Mouse (Mus musculus): ENCODE data around the gene Rpl18a. TPM values are rescaled to one million over a fixed set of nuclear protein-coding genes. Genes with fewer than 3 reads are reported as not detected.

Gene Rpl18a
- polyA plus RNA-seq, 1 experiment = 7,043 TPM

GRCm38 (mm10) chr8:70928778-70929322, 31.6 kb upstream of the Rpl18a start:
- no peaks in the 10 kb centered on the region for H3K4me1 ChIP-seq (ENCODE audit: control insufficient read depth, insufficient read depth, insufficient read length)
- DNase-seq (ENCODE audit: low read depth in 1 of 2, low spot score in 2 of 2) = no peak
- H3K4me3 ChIP-seq (ENCODE audit: extremely low read depth, insufficient read depth, insufficient read length) = no peak overlapping the region
- H3K27ac ChIP-seq (ENCODE audit: insufficient read depth, low read length) = no peak overlapping the region
- WGBS = 61% methylated on average over 5 of the region's 5 CpGs
- H3K36me3 ChIP-seq (ENCODE audit: control insufficient read depth, insufficient read depth, low read length) = no peaks in the 10 kb centered on the region
- TF ChIP-seq POLR2A (IDR thresholded peaks at IDR 0.05; ENCODE audit: low read depth, low read length) (no peak), CTCF (IDR thresholded peaks at IDR 0.05; ENCODE audit: extremely low read depth, insufficient read depth, insufficient read length, insufficient replicate concordance) (no peak)
- H3K27me3 ChIP-seq (ENCODE audit: control insufficient read depth, insufficient read depth, low read length) = no peaks in the 10 kb centered on the region

DNA sequence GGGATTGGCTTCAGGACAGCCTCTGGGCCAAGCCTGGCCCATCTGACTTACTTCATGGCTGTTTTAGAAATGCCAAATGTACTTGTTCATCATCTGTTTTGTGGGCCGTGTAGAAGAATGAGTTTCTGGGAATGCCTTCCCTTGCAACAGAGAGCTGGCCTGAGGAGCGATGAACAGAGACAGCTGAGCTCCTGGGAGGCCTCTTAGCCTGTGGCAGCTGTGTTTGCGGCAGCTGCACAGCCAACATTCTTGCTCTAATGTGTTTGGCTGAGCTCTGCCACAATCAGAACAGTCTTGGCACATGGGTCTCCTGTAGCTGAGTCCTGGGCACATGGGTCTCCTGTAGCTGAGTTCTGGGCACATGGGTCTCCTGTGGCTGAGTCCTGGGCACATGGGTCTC, 30.9 kb upstream of the Rpl18a start:
- 92% methylated on average over 3 of the region's 3 CpGs for WGBS
- Histone ChIP-seq H3K4me3 (ENCODE audit: extremely low read depth, insufficient read depth, insufficient read length) (no peak overlapping the region), H3K36me3 (ENCODE audit: control insufficient read depth, insufficient read depth, low read length) (no peaks in the 10 kb centered on the region), H3K4me1 (ENCODE audit: control insufficient read depth, insufficient read depth, insufficient read length) (no peaks in the 10 kb centered on the region), H3K27me3 (ENCODE audit: control insufficient read depth, insufficient read depth, low read length) (no peaks in the 10 kb centered on the region), H3K27ac (ENCODE audit: insufficient read depth, low read length) (no peak overlapping the region)
- DNase-seq (ENCODE audit: low read depth in 1 of 2, low spot score in 2 of 2) = no peak
- no peak for TF ChIP-seq CTCF (IDR thresholded peaks at IDR 0.05; ENCODE audit: extremely low read depth, insufficient read depth, insufficient read length, insufficient replicate concordance)
- TF ChIP-seq POLR2A (IDR thresholded peaks at IDR 0.05; ENCODE audit: low read depth, low read length) = no peak

DNA sequence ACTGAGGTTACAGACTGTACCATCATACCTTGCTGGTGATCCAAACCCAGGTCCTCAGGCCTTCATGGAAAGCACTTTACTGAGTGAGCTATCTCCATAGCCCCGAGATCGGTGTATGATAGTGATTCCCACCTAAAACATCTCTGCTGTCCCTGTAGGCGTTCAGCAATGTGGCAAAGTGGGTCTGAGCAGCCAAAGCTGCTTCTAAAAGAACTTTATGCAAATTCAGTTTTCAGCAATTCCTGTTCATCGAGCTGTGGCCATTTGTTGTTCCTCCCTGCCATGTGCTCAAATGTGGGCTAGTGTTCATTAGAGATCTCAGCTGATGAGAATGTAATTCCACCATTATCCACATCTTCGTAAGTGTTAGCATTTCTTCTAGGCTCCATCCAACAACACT, 29.2 kb upstream of the Rpl18a start:
- no peak for DNase-seq (ENCODE audit: low read depth in 1 of 2, low spot score in 2 of 2)
- no peaks in the 10 kb centered on the region for H3K36me3 ChIP-seq (ENCODE audit: control insufficient read depth, insufficient read depth, low read length)
- H3K4me3 ChIP-seq (ENCODE audit: extremely low read depth, insufficient read depth, insufficient read length) = no peak overlapping the region
- H3K27ac ChIP-seq (ENCODE audit: insufficient read depth, low read length) = no peak overlapping the region
- 78% methylated on average over 5 of the region's 5 CpGs for WGBS
- TF ChIP-seq POLR2A (IDR thresholded peaks at IDR 0.05; ENCODE audit: low read depth, low read length) (no peak), CTCF (IDR thresholded peaks at IDR 0.05; ENCODE audit: extremely low read depth, insufficient read depth, insufficient read length, insufficient replicate concordance) (no peak)
- no peaks in the 10 kb centered on the region for H3K27me3 ChIP-seq (ENCODE audit: control insufficient read depth, insufficient read depth, low read length)
- H3K4me1 ChIP-seq (ENCODE audit: control insufficient read depth, insufficient read depth, insufficient read length) = no peaks in the 10 kb centered on the region

- no peak for TF ChIP-seq POLR2A (IDR thresholded peaks at IDR 0.05; ENCODE audit: low read depth, low read length)
- no peak for DNase-seq (ENCODE audit: low read depth in 1 of 2, low spot score in 2 of 2)
- Histone ChIP-seq H3K27me3 (ENCODE audit: control insufficient read depth, insufficient read depth, low read length) (no peaks in the 10 kb centered on the region), H3K27ac (ENCODE audit: insufficient read depth, low read length) (no peak overlapping the region), H3K36me3 (ENCODE audit: control insufficient read depth, insufficient read depth, low read length) (no peaks in the 10 kb centered on the region), H3K4me3 (ENCODE audit: extremely low read depth, insufficient read depth, insufficient read length) (no peak overlapping the region), H3K4me1 (ENCODE audit: control insufficient read depth, insufficient read depth, insufficient read length) (no peaks in the 10 kb centered on the region)
- 95% methylated on average over 4 of the region's 4 CpGs for WGBS
These were observed 28.5 kb upstream of the Rpl18a start for GRCm38 (mm10) chr8:70925754-70926153.

- DNase-seq (ENCODE audit: low read depth in 1 of 2, low spot score in 2 of 2) = no peak
- WGBS = 92% methylated on average over 4 of the region's 4 CpGs
- H3K27me3 ChIP-seq (ENCODE audit: control insufficient read depth, insufficient read depth, low read length) = no peaks in the 10 kb centered on the region
- H3K36me3 ChIP-seq (ENCODE audit: control insufficient read depth, insufficient read depth, low read length) = no peaks in the 10 kb centered on the region; the same call in 1 of the 2 replicates
- TF ChIP-seq CTCF (IDR thresholded peaks at IDR 0.05; ENCODE audit: extremely low read depth, insufficient read depth, insufficient read length, insufficient replicate concordance) (no peak), POLR2A (IDR thresholded peaks at IDR 0.05; ENCODE audit: low read depth, low read length) (no peak)
- no peaks in the 10 kb centered on the region for H3K4me1 ChIP-seq (ENCODE audit: control insufficient read depth, insufficient read depth, insufficient read length)
- H3K4me3 ChIP-seq (ENCODE audit: extremely low read depth, insufficient read depth, insufficient read length) = no peak overlapping the region
- H3K27ac ChIP-seq (ENCODE audit: insufficient read depth, low read length) = no peak overlapping the region
These were observed 26.9 kb upstream of the Rpl18a start for GRCm38 (mm10) chr8:70924151-70924550.

- H3K4me1 ChIP-seq (ENCODE audit: control insufficient read depth, insufficient read depth, insufficient read length) = no peaks in the 10 kb centered on the region
- no peak for DNase-seq (ENCODE audit: low read depth in 1 of 2, low spot score in 2 of 2)
- TF ChIP-seq POLR2A (IDR thresholded peaks at IDR 0.05; ENCODE audit: low read depth, low read length) = no peak
- TF ChIP-seq CTCF (IDR thresholded peaks at IDR 0.05; ENCODE audit: extremely low read depth, insufficient read depth, insufficient read length, insufficient replicate concordance) = no peak
- 87% methylated on average over 9 of the region's 9 CpGs for WGBS
- peaks cover 20% of the 10 kb centered on the region for H3K36me3 ChIP-seq (ENCODE audit: control insufficient read depth, insufficient read depth, low read length)
- no peak overlapping the region for H3K27ac ChIP-seq (ENCODE audit: insufficient read depth, low read length)
- no peaks in the 10 kb centered on the region for H3K27me3 ChIP-seq (ENCODE audit: control insufficient read depth, insufficient read depth, low read length)
- no peak overlapping the region for H3K4me3 ChIP-seq (ENCODE audit: extremely low read depth, insufficient read depth, insufficient read length)
These were observed 23.1 kb upstream of the Rpl18a start for GRCm38 (mm10) chr8:70920049-70920922.

DNA sequence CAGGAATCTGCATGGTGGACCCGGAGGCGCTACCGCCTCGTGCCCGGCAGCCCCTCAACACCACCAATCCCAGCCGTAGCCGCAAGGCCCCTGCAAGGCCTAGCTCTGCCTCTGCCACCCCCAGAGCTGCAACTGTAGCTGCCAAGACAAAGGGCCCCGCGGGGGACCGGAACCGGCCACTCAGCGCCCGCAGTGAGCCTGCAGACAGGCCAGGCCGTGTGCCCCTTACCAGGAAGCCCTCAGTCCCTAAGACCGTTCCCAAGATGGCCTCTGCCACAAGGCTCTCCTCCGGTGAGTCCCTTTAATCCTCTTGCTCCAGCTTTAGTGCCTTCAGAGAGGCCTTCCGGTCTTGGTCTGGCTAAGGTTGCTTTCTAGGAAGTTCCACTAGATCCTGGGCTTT, 17.5 kb upstream of the Rpl18a start:
- no peaks in the 10 kb centered on the region for H3K4me1 ChIP-seq (ENCODE audit: control insufficient read depth, insufficient read depth, insufficient read length)
- 95% methylated on average over 17 of the region's 17 CpGs for WGBS
- TF ChIP-seq POLR2A (IDR thresholded peaks at IDR 0.05; ENCODE audit: low read depth, low read length) (no peak), CTCF (IDR thresholded peaks at IDR 0.05; ENCODE audit: extremely low read depth, insufficient read depth, insufficient read length, insufficient replicate concordance) (no peak)
- H3K27ac ChIP-seq (ENCODE audit: insufficient read depth, low read length) = no peak overlapping the region
- no peak overlapping the region for H3K4me3 ChIP-seq (ENCODE audit: extremely low read depth, insufficient read depth, insufficient read length)
- H3K36me3 ChIP-seq (ENCODE audit: control insufficient read depth, insufficient read depth, low read length) = peaks cover 47% of the 10 kb centered on the region
- H3K27me3 ChIP-seq (ENCODE audit: control insufficient read depth, insufficient read depth, low read length) = no peaks in the 10 kb centered on the region
- no peak for DNase-seq (ENCODE audit: low read depth in 1 of 2, low spot score in 2 of 2)
